Mouse (Mus musculus) embryonic fibroblast, embryonic 13.5 days (primary cell): Measurements from ENCODE around the gene Inf2.

Experiments
- CTCF ChIP-seq: IDR thresholded peaks from 2 replicates; pipeline ENCODE4 v1.5.1; 2011; ENCODE audit warnings: mild to moderate bottlenecking, control low read depth, low read length, moderate library complexity, borderline replicate concordance; ENCODE audit not compliant: insufficient read depth
- POLR2A ChIP-seq: IDR thresholded peaks from 2 replicates; pipeline ENCODE4 v1.6.1; 2011; ENCODE audit warnings: low read depth, mild to moderate bottlenecking, control low read depth, low read length, moderate library complexity

- TF ChIP-seq POLR2A: no peak
- no peak for TF ChIP-seq CTCF
These were observed 73.3 kb downstream of the Inf2 start for GRCm38 (mm10) chr12:112661851-112662250.
